Mouse (Mus musculus) hindbrain, embryonic 12.5 days (tissue): ENCODE data around the gene 1700067K01Rik. TPM values are rescaled to one million over a fixed set of nuclear protein-coding genes. Genes with fewer than 3 reads are reported as not detected.

Source experiments
- ATAC-seq: fragments of 200-750 bp; cut with Nextera tagmentation; 2 replicates; pipeline ENCODE4 v1.8.0; 2017; ENCODE audit warnings: moderate TSS enrichment; ENCODE audit not compliant: low FRiP score
- H3K27ac ChIP-seq: fragments of 300-500 bp; sonication (generic); 2 replicates; pipeline ENCODE4 v1.5.1; 2016; ENCODE audit warnings: mild to moderate bottlenecking
- H3K27me3 ChIP-seq: fragments of 300-500 bp; sonication (generic); 2 replicates; pipeline ENCODE4 v1.6.1; 2016; ENCODE audit warnings: mild to moderate bottlenecking
- H3K36me3 ChIP-seq: fragments of 300-500 bp; sonication (generic); 2 replicates; pipeline ENCODE4 v1.6.1; 2016; ENCODE audit warnings: mild to moderate bottlenecking
- H3K4me1 ChIP-seq: fragments of 300-500 bp; sonication (generic); 2 replicates; pipeline ENCODE4 v1.6.1; 2016
- H3K4me2 ChIP-seq: fragments of 300-500 bp; sonication (generic); replicated peaks from 2 replicates; pipeline ENCODE4 v1.6.1; 2016; ENCODE audit warnings: mild to moderate bottlenecking
- H3K4me3 ChIP-seq: fragments of 300-500 bp; sonication (generic); 2 replicates; pipeline ENCODE4 v1.5.1; 2016; ENCODE audit warnings: mild to moderate bottlenecking
- H3K9ac ChIP-seq: fragments of 300-500 bp; sonication (generic); 2 replicates; pipeline ENCODE4 v1.6.1; 2016; ENCODE audit warnings: mild to moderate bottlenecking, moderate library complexity
- H3K9me3 ChIP-seq: fragments of 300-500 bp; sonication (generic); replicated peaks from 2 replicates; pipeline ENCODE4 v1.6.1; 2016; ENCODE audit warnings: mild to moderate bottlenecking
- WGBS: fragments of 180-500 bp; shearing (Covaris S2); methylation state at CpG from one replicate; pipeline ENCODE4 v1.1.7; 2016; 5-methylcytosine and 5-hydroxymethylcytosine counted together
- microRNA counts: library from miRNA; unstranded; fragments of <30 nt; microRNA quantifications from one replicate; lab custom pipeline; 2017
- microRNA-seq: library from miRNA; unstranded; fragments of <30 nt; microRNA quantifications from one replicate; pipeline ENCODE4, GENCODE M21; 2017
- polyA plus RNA-seq: library from polyadenylated mRNA; unstranded; fragments of >200 nt; fragmentation: Nextera tagmentation; extraction: Ambion mirVana; gene quantifications from 2 replicates; pipeline ENCODE4 v1.2.1, GENCODE M21; 2016

The 1700067K01Rik gene
- polyA plus RNA-seq, 1 experiment from 2014 or later: 1.5 TPM

GRCm38 (mm10) chr8:84044900-84045299 is 43.6 kb downstream of the 1700067K01Rik start, which contains the start of gene Rln3:
TSS of gene Rln3 (minus strand) at chr8:84045000.
- Histone ChIP-seq H3K36me3 (no peaks in the 10 kb centered on the region), H3K27me3 (peaks cover 64% of the 10 kb centered on the region), H3K4me3 (no peak within 1 kb of the TSS), H3K9me3 (no peaks in the 10 kb centered on the region), H3K4me2 (peak within 1 kb of the TSS; percentile 29; the same call in 1 of the 2 replicates), H3K27ac (no peak within 1 kb of the TSS), H3K4me1 (peaks cover 17% of the 10 kb centered on the region), H3K9ac (no peak within 1 kb of the TSS)
- ATAC-seq: no peak
- 14% methylated on average over 9 of the region's 9 CpGs for WGBS

GRCm38 (mm10) chr8:84046505-84046904 is 45.2 kb downstream of the 1700067K01Rik start:
- whole genome bisulfite sequencing: 88% methylated on average over 3 of the region's 3 CpGs
- no peak for ATAC-seq
- Histone ChIP-seq H3K4me2 (no peak overlapping the region), H3K9ac (no peak overlapping the region), H3K36me3 (no peaks in the 10 kb centered on the region), H3K27ac (no peak overlapping the region), H3K4me3 (no peak overlapping the region), H3K9me3 (no peaks in the 10 kb centered on the region), H3K27me3 (peaks cover 48% of the 10 kb centered on the region), H3K4me1 (peaks cover 19% of the 10 kb centered on the region)

GRCm38 (mm10) chr8:84048171-84048570 is 46.9 kb downstream of the 1700067K01Rik start:
- Histone ChIP-seq H3K9me3 (no peaks in the 10 kb centered on the region), H3K27ac (no peak overlapping the region), H3K27me3 (peaks cover 32% of the 10 kb centered on the region), H3K9ac (no peak overlapping the region), H3K4me2 (no peak overlapping the region), H3K4me1 (peaks cover 11% of the 10 kb centered on the region; the same call in 1 of the 2 replicates), H3K36me3 (no peaks in the 10 kb centered on the region), H3K4me3 (no peak overlapping the region)
- 77% methylated on average over 5 of the region's 5 CpGs for WGBS
- no peak for ATAC-seq

GRCm38 (mm10) chr8:84052746-84053145 is 51.4 kb downstream of the 1700067K01Rik start:
- H3K4me3 ChIP-seq: no peak overlapping the region
- H3K9ac ChIP-seq: no peak overlapping the region
- no peak for ATAC-seq
- H3K4me1 ChIP-seq: 0 out of 2 replicates have a peak, but pooled peaks cover 3% of the 10 kb centered on the region
- 77% methylated on average over 3 of the region's 3 CpGs for WGBS
- no peaks in the 10 kb centered on the region for H3K9me3 ChIP-seq
- H3K36me3 ChIP-seq: no peaks in the 10 kb centered on the region
- peaks cover 2% of the 10 kb centered on the region; the same call in 1 of the 2 replicates for H3K27me3 ChIP-seq
- H3K4me2 ChIP-seq: no peak overlapping the region
- H3K27ac ChIP-seq: no peak overlapping the region

GRCm38 (mm10) chr8:84053229-84053628 is 51.9 kb downstream of the 1700067K01Rik start:
- no peak for ATAC-seq
- Histone ChIP-seq H3K4me1 (0 out of 2 replicates have a peak, but pooled peaks cover 3% of the 10 kb centered on the region), H3K9ac (no peak overlapping the region), H3K9me3 (no peaks in the 10 kb centered on the region), H3K4me2 (no peak overlapping the region), H3K27ac (no peak overlapping the region), H3K27me3 (peaks cover 2% of the 10 kb centered on the region; the same call in 1 of the 2 replicates), H3K36me3 (no peaks in the 10 kb centered on the region), H3K4me3 (no peak overlapping the region)
- WGBS: 95% methylated on average over 5 of the region's 5 CpGs

MicroRNA genes within 50 kb of the gene (microRNA counts, 519-probe panel; counts per million panel counts)
- 470 counts per million, percentile 58 among the panel's probes with 10 or more counts for microRNA mmu-miR-1199 (lab: Ali Mortazavi, UCI)

Small RNA genes within 50 kb of the gene (microRNA-seq; reads per million reads assigned to microRNA genes)
- gene Mir1199 (not detected), gene Mir8111 (2.7 reads per million, percentile 2 among the genes with 10 or more reads in this experiment)

Other genes starting within 250 kb of the 1700067K01Rik start
- 38.7 and 41.5 TPM in 2 replicates for gene Adgrl1, start 101.4 kb upstream of the 1700067K01Rik start, polyA plus RNA-seq
- gene Gm10644, start 46.3 kb upstream of the 1700067K01Rik start, polyA plus RNA-seq: 1.0 and 1.1 TPM in 2 replicates
- gene Asf1b, start 46.0 kb upstream of the 1700067K01Rik start, polyA plus RNA-seq: 37.6 and 40.9 TPM in 2 replicates
- gene Prkaca, start 28.5 kb upstream of the 1700067K01Rik start, polyA plus RNA-seq: 201 and 213 TPM in 2 replicates
- gene Samd1, start 3.8 kb upstream of the 1700067K01Rik start, polyA plus RNA-seq: 8.5 and 9.8 TPM in 2 replicates
- not detected in 2 replicates for gene 2210011C24Rik, start 10.7 kb downstream of the 1700067K01Rik start, polyA plus RNA-seq
- 8.6 and 10.9 TPM in 2 replicates for gene Palm3, start 20.0 kb downstream of the 1700067K01Rik start, polyA plus RNA-seq
- 0.14 and 0.33 TPM in 2 replicates for gene Il27ra, start 41.1 kb downstream of the 1700067K01Rik start, polyA plus RNA-seq
- not detected in 2 replicates for gene Rln3, start 43.5 kb downstream of the 1700067K01Rik start, polyA plus RNA-seq
- 2.1 and 3.0 TPM in 2 replicates for gene Gm10643, start 63.6 kb downstream of the 1700067K01Rik start, polyA plus RNA-seq
- gene Rfx1, start 65.3 kb downstream of the 1700067K01Rik start, polyA plus RNA-seq: 8.9 and 9.4 TPM in 2 replicates
- 16.4 and 19.7 TPM in 2 replicates for gene Dcaf15, start 103.3 kb downstream of the 1700067K01Rik start, polyA plus RNA-seq
- 0.39 and 0.50 TPM in 2 replicates for gene Podnl1, start 124.5 kb downstream of the 1700067K01Rik start, polyA plus RNA-seq
- gene Cc2d1a, start 146.4 kb downstream of the 1700067K01Rik start, polyA plus RNA-seq: 21.6 and 21.7 TPM in 2 replicates
- gene 4930432K21Rik, start 146.5 kb downstream of the 1700067K01Rik start, polyA plus RNA-seq: 1.6 and 1.9 TPM in 2 replicates
- gene Nanos3, start 183.7 kb downstream of the 1700067K01Rik start, polyA plus RNA-seq: 5.8 and 7.2 TPM in 2 replicates
- gene Zswim4, start 235.6 kb downstream of the 1700067K01Rik start, polyA plus RNA-seq: 57.5 and 59.0 TPM in 2 replicates
- 255 and 266 TPM in 2 replicates for gene D8Ertd738e, start 248.2 kb downstream of the 1700067K01Rik start, polyA plus RNA-seq